Mouse (Mus musculus): ENCODE results near the gene Gm42957. TPM values are rescaled to one million over a fixed set of nuclear protein-coding genes. Genes with fewer than 3 reads are reported as not detected.

The Gm42957 gene
- total and polyA plus RNA-seq, 3 experiments: 0.08 to 0.11 TPM; not detected in 1

DNA sequence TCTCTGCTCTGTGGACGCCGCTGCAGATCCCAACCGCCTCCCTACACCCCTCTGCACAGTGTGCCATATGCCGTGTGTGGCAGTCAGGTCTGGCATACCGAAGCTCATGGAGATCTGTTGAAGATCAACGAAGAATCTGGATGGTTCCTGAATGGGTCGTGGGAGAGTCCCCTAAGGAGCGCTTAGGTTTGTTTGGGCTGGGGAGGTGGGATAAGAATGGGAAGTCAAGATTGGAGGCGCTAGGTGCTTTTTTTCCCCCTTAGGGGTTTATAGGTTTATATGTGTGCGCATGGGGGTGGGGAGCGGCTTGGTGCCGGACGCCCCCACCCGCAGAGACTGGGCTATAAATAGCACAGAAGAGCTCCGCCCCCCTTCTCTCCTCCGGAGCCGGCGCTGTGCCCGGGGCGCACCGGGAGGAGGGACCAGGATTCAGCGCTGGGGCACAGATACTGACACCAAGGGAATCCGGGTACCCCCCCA is 39.0 kb upstream of the Gm42957 start, which contains the start of gene Ankrd34a:
Gene Ankrd34a (plus strand): TSS at position 409 of the 480 bp plus-strand sequence.
- Histone ChIP-seq H3K27ac (ENCODE audit: insufficient read depth, low read depth) (no peak within 1 kb of the TSS), H3K9ac (ENCODE audit: insufficient read depth, low read depth) (no peak within 1 kb of the TSS), H3K79me2 (replicated peaks; ENCODE audit: control insufficient read depth, extremely low read depth, insufficient read depth, poor library complexity, severe bottlenecking) (no peaks in the 10 kb centered on the region), H3K4me1 (ENCODE audit: control insufficient read depth in 1 of 2, insufficient read depth in 2 of 2) (peaks cover 2 to 21% of the 10 kb centered on the region in 2 experiments; a peak in 2 of 4 replicates), H3K36me3 (replicated peaks in 1 of 2; ENCODE audit: control insufficient read depth in 1 of 2, insufficient read depth in 1 of 2, low read length in 1 of 2) (peaks cover 0 to 6% of the 10 kb centered on the region in 2 experiments), H3K4me2 (ENCODE audit: insufficient read depth, low read depth, poor library complexity, severe bottlenecking) (no peak within 1 kb of the TSS), H3K9me3 (replicated peaks; ENCODE audit: low read length) (peaks cover 14% of the 10 kb centered on the region), H3K4me3 (replicated peaks in 1 of 3; ENCODE audit: low read depth in 2 of 3, low read length in 2 of 3, poor library complexity in 1 of 3) (no peak within 1 kb of the TSS), H3K27me3 (replicated peaks) (no peaks in the 10 kb centered on the region)
- DNase-seq (ENCODE audit: extremely low read depth): no peak
- dilution Hi-C loops (cut with MboI; ENCODE audit: extremely low pct_ligation_motif_present, extremely low pct_unique_long_range_greater_than_20kb, low sequenced_read_pairs) (no loop called here), in situ Hi-C loops (cut with MboI; ENCODE audit: low pct_ligation_motif_present, low pct_unique_long_range_greater_than_20kb, low sequenced_read_pairs) (no loop called here)
- no peak for TF ChIP-seq GABPA (IDR thresholded peaks at IDR 0.05; ENCODE audit: insufficient replicate concordance, low read depth, low read length)
- no peak for TF ChIP-seq KAT2A (IDR thresholded peaks at IDR 0.05; ENCODE audit: insufficient replicate concordance, low read length)
- no peak for TF ChIP-seq BHLHE40 (IDR thresholded peaks at IDR 0.05; ENCODE audit: low read depth, low read length)
- TF ChIP-seq TCF12 (IDR thresholded peaks at IDR 0.05; ENCODE audit: low read depth, low read length): no peak
- TF ChIP-seq RAD21 (IDR thresholded peaks at IDR 0.05; ENCODE audit: low read depth, low read length): no peak
- no peak for TF ChIP-seq MYC (IDR thresholded peaks at IDR 0.05; ENCODE audit: low read depth, low read length)
- TF ChIP-seq MEF2A (IDR thresholded peaks at IDR 0.05; ENCODE audit: borderline replicate concordance, low read depth, low read length): no peak
- no peak for TF ChIP-seq USF1 (IDR thresholded peaks at IDR 0.05; ENCODE audit: low read depth, low read length)
- no peak for TF ChIP-seq RCOR1 (conservative IDR thresholded peaks at IDR 0.05; ENCODE audit: low read depth, low read length)
- TF ChIP-seq E2F4 (IDR thresholded peaks at IDR 0.05; ENCODE audit: insufficient replicate concordance, low read depth, low read length): no peak
- TF ChIP-seq MXI1 (IDR thresholded peaks at IDR 0.05; ENCODE audit: low read depth, low read length): no peak
- no peak for TF ChIP-seq JUN (IDR thresholded peaks at IDR 0.05; ENCODE audit: insufficient read depth, low read depth, low read length)
- TF ChIP-seq POLR2A (IDR thresholded peaks at IDR 0.05; ENCODE audit: low read depth, low read length): no peak
- no peak for TF ChIP-seq ZNF384 (IDR thresholded peaks at IDR 0.05; ENCODE audit: low read depth, low read length)
- no peak for TF ChIP-seq HCFC1 (IDR thresholded peaks at IDR 0.05; ENCODE audit: low read depth, low read length)
- no peak for TF ChIP-seq EP300 (IDR thresholded peaks at IDR 0.05; ENCODE audit: low read length)
- no peak for TF ChIP-seq TBP (conservative IDR thresholded peaks at IDR 0.05; ENCODE audit: low read depth, low read length)
- no peak for TF ChIP-seq PAX5 (IDR thresholded peaks at IDR 0.05; ENCODE audit: low read length)

DNA sequence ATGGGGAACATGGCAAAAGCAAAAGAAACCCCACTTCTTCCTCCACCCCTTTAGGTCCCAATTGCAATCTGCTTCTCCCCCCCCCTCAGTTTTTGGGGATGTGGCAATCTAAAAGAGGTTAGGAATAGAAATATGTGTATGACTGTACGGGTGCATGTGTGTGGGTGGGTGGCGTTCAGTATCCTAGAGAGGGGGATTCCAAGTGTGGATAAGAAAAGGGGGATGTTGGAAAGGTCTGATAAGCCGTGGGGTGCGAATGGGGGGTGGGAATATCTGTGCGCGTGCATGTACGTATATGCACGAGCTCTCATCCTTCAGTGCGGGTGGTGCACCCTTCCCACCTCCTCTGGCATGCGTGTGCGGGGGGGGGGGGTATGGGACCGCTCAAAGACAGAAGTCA is 38.4 kb upstream of the Gm42957 start:
- no peak overlapping the region for H3K4me3 ChIP-seq (replicated peaks in 1 of 3; ENCODE audit: low read depth in 2 of 3, low read length in 2 of 3, poor library complexity in 1 of 3)
- no peak overlapping the region for H3K9ac ChIP-seq (ENCODE audit: insufficient read depth, low read depth)
- no peak overlapping the region for H3K4me2 ChIP-seq (ENCODE audit: insufficient read depth, low read depth, poor library complexity, severe bottlenecking)
- no peak overlapping the region for H3K27ac ChIP-seq (ENCODE audit: insufficient read depth, low read depth)
- peaks cover 0 to 6% of the 10 kb centered on the region in 2 experiments for H3K36me3 ChIP-seq (replicated peaks in 1 of 2; ENCODE audit: control insufficient read depth in 1 of 2, insufficient read depth in 1 of 2, low read length in 1 of 2)
- H3K9me3 ChIP-seq (replicated peaks; ENCODE audit: low read length): peaks cover 14% of the 10 kb centered on the region
- H3K4me1 ChIP-seq (ENCODE audit: control insufficient read depth in 1 of 2, insufficient read depth in 2 of 2): peaks cover 2 to 24% of the 10 kb centered on the region in 2 experiments; a peak in 2 of 4 replicates
- no peaks in the 10 kb centered on the region for H3K79me2 ChIP-seq (replicated peaks; ENCODE audit: control insufficient read depth, extremely low read depth, insufficient read depth, poor library complexity, severe bottlenecking)
- no peaks in the 10 kb centered on the region for H3K27me3 ChIP-seq (replicated peaks)
- dilution Hi-C loops (cut with MboI; ENCODE audit: extremely low pct_ligation_motif_present, extremely low pct_unique_long_range_greater_than_20kb, low sequenced_read_pairs): no loop called here
- in situ Hi-C loops (cut with MboI; ENCODE audit: low pct_ligation_motif_present, low pct_unique_long_range_greater_than_20kb, low sequenced_read_pairs): no loop called here
- no peak for DNase-seq (ENCODE audit: extremely low read depth)
- TF ChIP-seq CHD2 (IDR thresholded peaks at IDR 0.05; ENCODE audit: low read length): no peak
- TF ChIP-seq SIN3A (IDR thresholded peaks at IDR 0.05; ENCODE audit: low read length): no peak
